Mouse (Mus musculus): ENCODE results near the gene Abi1. TPM values are rescaled to one million over a fixed set of nuclear protein-coding genes. Genes with fewer than 3 reads are reported as not detected.
A peak's percentile ranks its signal among the peaks of the same experiment; 100 is the strongest.

Gene Abi1
- polyA plus RNA-seq, 1 experiment from 2014 or later = 20.9 TPM

DNA sequence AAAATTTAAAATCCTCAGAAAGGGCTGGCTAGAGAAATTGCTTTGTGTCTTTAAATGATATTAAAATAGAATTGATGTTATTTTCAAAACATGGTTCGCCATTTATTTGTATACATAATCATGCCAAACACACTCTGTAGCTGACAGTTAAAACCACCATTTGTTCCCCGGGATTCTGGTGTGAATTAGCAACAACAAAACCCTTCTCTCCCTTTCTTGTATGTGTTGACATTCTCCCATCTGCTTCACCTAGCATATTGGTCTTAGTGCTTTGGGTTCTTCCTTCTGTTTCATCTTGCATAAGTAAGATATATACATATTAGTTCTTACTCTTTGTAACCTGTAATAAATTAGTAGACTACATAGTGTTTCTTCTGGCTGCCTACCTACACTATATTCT lies 121.4 kb downstream of the Abi1 start:
- H3K27ac ChIP-seq (ENCODE audit: low read length) = no peak overlapping the region
- no peak overlapping the region for H3K9ac ChIP-seq (ENCODE audit: low read depth, low read length)
- H3K27me3 ChIP-seq (ENCODE audit: control insufficient read depth, insufficient read depth, low read depth, low read length) = no peaks in the 10 kb centered on the region
- no peaks in the 10 kb centered on the region for H3K4me1 ChIP-seq (ENCODE audit: control insufficient read depth, low read depth, low read length)
- ATAC-seq (ENCODE audit: low read depth) = no peak
- H3K9me3 ChIP-seq (replicated peaks; ENCODE audit: control insufficient read depth, low read length) = no peaks in the 10 kb centered on the region
- H3K36me3 ChIP-seq (ENCODE audit: control insufficient read depth, insufficient read depth) = peaks cover 3% of the 10 kb centered on the region; the same call in 1 of the 2 replicates
- no peak overlapping the region for H3K4me2 ChIP-seq (ENCODE audit: low read depth, low read length)
- WGBS (ENCODE audit: insufficient replicate concordance) = 77% methylated on average over 2 of the region's 2 CpGs
- no peak overlapping the region for H3K4me3 ChIP-seq (ENCODE audit: low read depth, low read length)

- Histone ChIP-seq H3K9ac (ENCODE audit: low read depth, low read length) (no peak overlapping the region), H3K4me1 (ENCODE audit: control insufficient read depth, low read depth, low read length) (no peaks in the 10 kb centered on the region), H3K4me3 (ENCODE audit: low read depth, low read length) (no peak overlapping the region), H3K27me3 (ENCODE audit: control insufficient read depth, insufficient read depth, low read depth, low read length) (no peaks in the 10 kb centered on the region), H3K36me3 (ENCODE audit: control insufficient read depth, insufficient read depth) (peaks cover 3% of the 10 kb centered on the region; the same call in 1 of the 2 replicates), H3K4me2 (ENCODE audit: low read depth, low read length) (no peak overlapping the region), H3K9me3 (replicated peaks; ENCODE audit: control insufficient read depth, low read length) (no peaks in the 10 kb centered on the region), H3K27ac (ENCODE audit: low read length) (no peak overlapping the region)
- WGBS (ENCODE audit: insufficient replicate concordance) = 82% methylated on average over 3 of the region's 3 CpGs
- ATAC-seq (ENCODE audit: low read depth) = no peak
Measured at GRCm38 (mm10) chr2:22914421-22914820, 125.6 kb downstream of the Abi1 start.

- H3K27me3 ChIP-seq (ENCODE audit: control insufficient read depth, insufficient read depth, low read depth, low read length) = no peaks in the 10 kb centered on the region
- H3K4me2 ChIP-seq (ENCODE audit: low read depth, low read length) = no peak overlapping the region
- peak; percentile 43 for ATAC-seq (ENCODE audit: low read depth)
- H3K4me3 ChIP-seq (ENCODE audit: low read depth, low read length) = no peak overlapping the region
- 32% methylated on average over 3 of the region's 3 CpGs for WGBS (ENCODE audit: insufficient replicate concordance)
- no peak overlapping the region for H3K27ac ChIP-seq (ENCODE audit: low read length)
- H3K9ac ChIP-seq (ENCODE audit: low read depth, low read length) = no peak overlapping the region
- H3K36me3 ChIP-seq (ENCODE audit: control insufficient read depth, insufficient read depth) = peaks cover 3% of the 10 kb centered on the region
- H3K4me1 ChIP-seq (ENCODE audit: control insufficient read depth, low read depth, low read length) = peaks cover 3% of the 10 kb centered on the region; the same call in 1 of the 2 replicates
- H3K9me3 ChIP-seq (replicated peaks; ENCODE audit: control insufficient read depth, low read length) = no peaks in the 10 kb centered on the region
Measured at GRCm38 (mm10) chr2:22903947-22904346, 136.1 kb downstream of the Abi1 start.

GRCm38 (mm10) chr2:22895282-22896273 lies 144.5 kb downstream of the Abi1 start, which contains the start of gene Pdss1:
TSS of gene Pdss1 (plus strand) at chr2:22895522.
- peak within 1 kb of the TSS; percentile 80 for H3K4me3 ChIP-seq (ENCODE audit: low read depth, low read length)
- peak within 1 kb of the TSS; percentile 80 for H3K4me2 ChIP-seq (ENCODE audit: low read depth, low read length)
- ATAC-seq (ENCODE audit: low read depth) = peak; percentile 99
- H3K4me1 ChIP-seq (ENCODE audit: control insufficient read depth, low read depth, low read length) = peaks cover 4% of the 10 kb centered on the region
- H3K27ac ChIP-seq (ENCODE audit: low read length) = peak within 1 kb of the TSS; percentile 87
- peak within 1 kb of the TSS; percentile 77 for H3K9ac ChIP-seq (ENCODE audit: low read depth, low read length)
- no peaks in the 10 kb centered on the region for H3K36me3 ChIP-seq (ENCODE audit: control insufficient read depth, insufficient read depth)
- H3K9me3 ChIP-seq (replicated peaks; ENCODE audit: control insufficient read depth, low read length) = no peaks in the 10 kb centered on the region
- under 1% methylated on average over 81 of the region's 81 CpGs for WGBS (ENCODE audit: insufficient replicate concordance)
- no peaks in the 10 kb centered on the region for H3K27me3 ChIP-seq (ENCODE audit: control insufficient read depth, insufficient read depth, low read depth, low read length)

GRCm38 (mm10) chr2:22894932-22895281 lies 145.1 kb downstream of the Abi1 start:
- H3K27ac ChIP-seq (ENCODE audit: low read length) = peak overlapping the region; percentile 87
- no peaks in the 10 kb centered on the region for H3K36me3 ChIP-seq (ENCODE audit: control insufficient read depth, insufficient read depth)
- no peaks in the 10 kb centered on the region for H3K9me3 ChIP-seq (replicated peaks; ENCODE audit: control insufficient read depth, low read length)
- no peak for ATAC-seq (ENCODE audit: low read depth)
- peak overlapping the region; percentile 80 for H3K4me2 ChIP-seq (ENCODE audit: low read depth, low read length)
- peaks cover 4% of the 10 kb centered on the region for H3K4me1 ChIP-seq (ENCODE audit: control insufficient read depth, low read depth, low read length)
- peak overlapping the region; percentile 77 for H3K9ac ChIP-seq (ENCODE audit: low read depth, low read length)
- H3K27me3 ChIP-seq (ENCODE audit: control insufficient read depth, insufficient read depth, low read depth, low read length) = no peaks in the 10 kb centered on the region
- H3K4me3 ChIP-seq (ENCODE audit: low read depth, low read length) = peak overlapping the region; percentile 80
- 12% methylated on average over 9 of the region's 9 CpGs for WGBS (ENCODE audit: insufficient replicate concordance)

Other genes with a start within 250 kb of the Abi1 start
- gene Pdss1, start 144.7 kb downstream of the Abi1 start, polyA plus RNA-seq (2015; fragmentation: Nextera tagmentation; extraction: Ambion mirVana) = 10.1 and 10.6 TPM in 2 replicates
- 18.5 and 20.1 TPM in 2 replicates for gene Acbd5, start 27.9 kb upstream of the Abi1 start, polyA plus RNA-seq (2015; fragmentation: Nextera tagmentation; extraction: Ambion mirVana)
- gene Mastl, start 115.8 kb upstream of the Abi1 start, polyA plus RNA-seq (2015; fragmentation: Nextera tagmentation; extraction: Ambion mirVana) = 5.2 and 6.6 TPM in 2 replicates
- 30.6 and 34.3 TPM in 2 replicates for gene Yme1l1, start 116.1 kb upstream of the Abi1 start, polyA plus RNA-seq (2015; fragmentation: Nextera tagmentation; extraction: Ambion mirVana)
- gene 4931423N10Rik, start 167.2 kb upstream of the Abi1 start, polyA plus RNA-seq (2015; fragmentation: Nextera tagmentation; extraction: Ambion mirVana) = not detected in 2 replicates

Data from liver, embryonic 16.5 days (tissue).